10 mouse cellular contexts compared by ENCODE assay signal in genomic region chr11:101841998-101842772, GRCm38 (mm10). TPM values are rescaled to one million over a fixed set of nuclear protein-coding genes. Genes with fewer than 3 reads are reported as not detected.
A peak's percentile ranks its signal among the peaks of the same experiment; 100 is the strongest.
DNase-seq lines count a peak whose midpoint lies in the region; ATAC-seq and TF ChIP-seq lines count a peak whose summit lies in the region.
"Had no signal": no experiment of that assay in that cellular context is flagged by ENCODE, and none has a peak within 500 bp of the region (broad histone marks: within the 10 kb centered on the region; RNA-seq: fewer than 3 reads in every experiment).

No protein-coding gene starts in this region.

- DNase-seq in heart, adult 9 months (ENCODE audit: low spot score in 2 of 2), result peak; percentile 15 to 29
- no peak for DNase-seq in heart, adult 11 months
- peak; percentile 25 for DNase-seq in brain, embryonic 14.5 days (ENCODE audit: low read depth)
- DNase-seq in heart, postnatal 0 days (ENCODE audit: low spot score), result peak; percentile 88
- peak; percentile 59 for DNase-seq in lung, postnatal 10 days
- no peak for DNase-seq in urinary bladder, postnatal 36 days (ENCODE audit: low spot score in 2 of 2)
- DNase-seq in gastrocnemius, postnatal 25 days, result no peak

- H3K4me2 ChIP-seq in heart, postnatal 0 days (ENCODE audit: low read depth, low read length), result peak overlapping the region; percentile 3; the same call in 1 of the 2 replicates

- H3K27ac ChIP-seq in heart, postnatal 0 days (ENCODE audit: low read depth), result peak overlapping the region; percentile 96

- peak overlapping the region; percentile 29; the same call in 1 of the 2 replicates for H3K9ac ChIP-seq in heart, postnatal 0 days (replicated peaks; ENCODE audit: low read depth, low read length)

- peak; percentile 94 for ATAC-seq in heart, postnatal 0 days (ENCODE audit: insufficient read depth, low read depth)
- ATAC-seq in megakaryocyte-erythroid progenitor cell, adult 5-6 weeks (replicated peaks; ENCODE audit: low FRiP score, low TSS enrichment, poor library complexity, severe bottlenecking), result no peak

- 31% methylated on average over 15 of the region's 15 CpGs for WGBS in heart, postnatal 0 days

- no peak for TF ChIP-seq CTCF in brain, embryonic 14.5 days (IDR thresholded peaks at IDR 0.05; ENCODE audit: borderline replicate concordance, extremely low read depth, insufficient read depth, insufficient read length)
- TF ChIP-seq CTCF in heart, postnatal 0 days (IDR thresholded peaks at IDR 0.05; ENCODE audit: low read depth), result no peak

- H3K36me3 ChIP-seq in heart, postnatal 0 days (replicated peaks; ENCODE audit: control insufficient read depth, insufficient read depth, low read length), result no peaks in the 10 kb centered on the region

- peaks cover 3% of the 10 kb centered on the region; the same call in 1 of the 2 replicates for H3K9me3 ChIP-seq in heart, postnatal 0 days (replicated peaks; ENCODE audit: control insufficient read depth, low read length)

- H3K4me1 ChIP-seq in heart, postnatal 0 days (ENCODE audit: control insufficient read depth, insufficient read depth), result peaks cover 11% of the 10 kb centered on the region

- TF ChIP-seq EP300 in heart, postnatal 0 days (IDR thresholded peaks at IDR 0.05; ENCODE audit: low read depth), result peak; percentile 53; the same call in 1 of the 2 replicates

- no peak for TF ChIP-seq POLR2A in brain, embryonic 14.5 days (IDR thresholded peaks at IDR 0.05; ENCODE audit: borderline replicate concordance, extremely low read depth, insufficient read depth, insufficient read length, poor library complexity, severe bottlenecking)

- no peaks in the 10 kb centered on the region for H3K27me3 ChIP-seq in heart, postnatal 0 days (ENCODE audit: control insufficient read depth, insufficient read depth, low read length)

- H3K4me3 ChIP-seq in heart, postnatal 0 days (ENCODE audit: low read depth, low read length), result no peak overlapping the region

RNA-seq across cellular contexts. Expression of gene Meox1, which starts 52.0 kb away (rescaled TPM):
- polyA plus RNA-seq in brain, embryonic 14.5 days (2012; rRNA removed), result 0.35 and 0.36 TPM in 2 replicates
- 12.5 and 15.0 TPM in 2 replicates for total RNA-seq in heart, postnatal 0 days (2014; rRNA removed; ENCODE audit: low replicate concordance)
- 10.9 and 12.3 TPM in 2 replicates for polyA plus RNA-seq in heart, postnatal 0 days (2015; fragmentation: Nextera tagmentation; extraction: Ambion mirVana)
- total RNA-seq in gastrocnemius, postnatal 25 days (2021), result 1 to 10 TPM; 3.5 to 6.1 TPM
- total RNA-seq in megakaryocyte-erythroid progenitor cell, adult 5-6 weeks (2014; fragmentation: Nextera tagmentation), result not detected in 2 replicates
- total RNA-seq in megakaryocyte-erythroid progenitor cell, adult 5-6 weeks (2017), result not detected in 2 replicates
- total RNA-seq: CH12.LX; common myeloid progenitor, adult 5-6 weeks had no signal

RNA-seq across cellular contexts. Expression of gene Etv4, which starts 57.0 kb away (rescaled TPM):
- 7.3 and 10.4 TPM in 2 replicates for polyA plus RNA-seq in brain, embryonic 14.5 days (2012; rRNA removed)
- total RNA-seq in heart, postnatal 0 days (2014; rRNA removed; ENCODE audit: low replicate concordance), result 5.2 and 7.5 TPM in 2 replicates
- 2.2 and 2.4 TPM in 2 replicates for polyA plus RNA-seq in heart, postnatal 0 days (2015; fragmentation: Nextera tagmentation; extraction: Ambion mirVana)
- 1 to 10 TPM; 5.7 to 6.1 TPM for total RNA-seq in gastrocnemius, postnatal 25 days (2021)
- total RNA-seq in megakaryocyte-erythroid progenitor cell, adult 5-6 weeks (2014; fragmentation: Nextera tagmentation), result not detected in 2 replicates
- not detected in 2 replicates for total RNA-seq in megakaryocyte-erythroid progenitor cell, adult 5-6 weeks (2017)
- total RNA-seq: common myeloid progenitor, adult 5-6 weeks had no signal

Comparison
In these comparisons a context has a peak if more than half of its experiments do, and no peak if none do; other contexts are left out.
1. DNase-seq: peak in heart, adult 9 months (2 of 2), brain, embryonic 14.5 days (single experiment), heart, postnatal 0 days (single experiment) and lung, postnatal 10 days (single experiment); none in heart, adult 11 months (single experiment), urinary bladder, postnatal 36 days (0 of 2) and gastrocnemius, postnatal 25 days (single experiment).
2. RNA of gene Meox1, which starts 52.0 kb away (total RNA-seq): 12.5 to 15.0 TPM in heart, postnatal 0 days and 3.5 to 6.1 TPM in gastrocnemius, postnatal 25 days; not detected in megakaryocyte-erythroid progenitor cell, adult 5-6 weeks; every median in the first group is over 4 times any median in the second.